In the genomic region with DNA sequence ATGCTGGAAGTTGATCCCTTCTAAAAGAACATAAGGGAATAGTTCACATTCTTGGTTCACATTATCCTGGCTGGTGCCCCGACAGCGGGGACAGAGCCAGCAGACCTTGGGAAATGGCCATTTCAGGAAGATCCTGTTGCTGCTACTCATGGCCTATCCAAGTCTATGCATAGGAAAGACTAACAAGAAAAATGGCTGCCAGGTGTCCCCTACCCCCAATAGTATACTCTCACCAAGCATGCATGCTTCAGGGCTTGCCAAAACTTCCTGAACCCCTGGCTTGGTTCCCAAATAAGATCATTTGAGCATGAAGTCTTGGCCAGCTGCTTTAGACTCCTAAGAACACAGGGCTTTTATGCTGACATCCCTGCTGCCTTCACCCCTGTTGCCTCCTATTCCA, we compare ENCODE assay signal across 19 mouse cellular contexts. TPM values are rescaled to one million over a fixed set of nuclear protein-coding genes. Genes with fewer than 3 reads are reported as not detected.
DNase-seq lines count a peak whose midpoint lies in the region; ATAC-seq and TF ChIP-seq lines count a peak whose summit lies in the region.
"Had no signal": no experiment of that assay in that cellular context is flagged by ENCODE, and none has a peak within 500 bp of the region (broad histone marks: within the 10 kb centered on the region; RNA-seq: fewer than 3 reads in every experiment).

No protein-coding gene starts in this region.

- CTCF ChIA-PET in Patski (lab: Charles Lee): interaction anchor here (0.9 to 1.6 kb wide), 5 partner anchors 11 to 30 kb away, joined by 3 to 5 read pairs (median 4); no protein-coding TSS in a partner anchor

- H3K27me3 ChIP-seq in forebrain, embryonic 16.5 days (replicated peaks; ENCODE audit: control insufficient read depth, insufficient read depth, low read length): no peaks in the 10 kb centered on the region
- no peaks in the 10 kb centered on the region for H3K27me3 ChIP-seq in forebrain, embryonic 11.5 days (ENCODE audit: control insufficient read depth, insufficient read depth, low read length)
- H3K27me3 ChIP-seq in limb, embryonic 13.5 days: no peaks in the 10 kb centered on the region
- H3K27me3 ChIP-seq in limb, embryonic 10.5 days (ENCODE audit: low read depth, poor library complexity, severe bottlenecking): no peaks in the 10 kb centered on the region
- no peaks in the 10 kb centered on the region for H3K27me3 ChIP-seq in Patski
- no peaks in the 10 kb centered on the region for H3K27me3 ChIP-seq in limb, embryonic 14.5 days (ENCODE audit: control insufficient read depth, insufficient read depth, low read length)
- H3K27me3 ChIP-seq: heart, embryonic 12.5 days; intestine, embryonic 15.5 days; midbrain, embryonic 12.5 days had no signal

- DNase-seq in forebrain, embryonic 11.5 days (ENCODE audit: low spot score): no peak
- DNase-seq in limb, embryonic 10.5 days (ENCODE audit: low spot score): no peak
- no peak for DNase-seq in Patski (ENCODE audit: low read depth, low spot score)
- peak; percentile 84 for DNase-seq in limb, embryonic 14.5 days (ENCODE audit: low spot score)
- no peak for DNase-seq in retina, embryonic 14.5 days (ENCODE audit: low spot score)
- DNase-seq: adrenal gland, adult 8-10 months; B cell, adult 2 months; cerebellum, adult 9-10 months; lung, postnatal 10 days; right cerebral cortex, postnatal 14 days had no signal

- no peak for TF ChIP-seq POLR2A in limb, embryonic 14.5 days (IDR thresholded peaks at IDR 0.05; ENCODE audit: borderline replicate concordance, extremely low read depth, insufficient read depth, insufficient read length)

- H3K9ac ChIP-seq in forebrain, embryonic 16.5 days (replicated peaks; ENCODE audit: low read depth, low read length): no peak overlapping the region
- H3K9ac ChIP-seq in forebrain, embryonic 11.5 days (ENCODE audit: low read length): no peak overlapping the region
- no peak overlapping the region for H3K9ac ChIP-seq in limb, embryonic 13.5 days
- H3K9ac ChIP-seq in limb, embryonic 14.5 days (ENCODE audit: low read depth, low read length, severe bottlenecking): no peak overlapping the region
- H3K9ac ChIP-seq: heart, embryonic 12.5 days; intestine, embryonic 15.5 days; midbrain, embryonic 12.5 days had no signal

- in situ Hi-C loops in Patski (cut with MboI; ENCODE audit: low pct_unique_long_range_greater_than_20kb): no loop called here

- peak; percentile 54; the same call in 1 of the 2 replicates for ATAC-seq in forebrain, embryonic 16.5 days
- ATAC-seq in forebrain, embryonic 11.5 days (replicated peaks; ENCODE audit: low FRiP score): no peak
- ATAC-seq in limb, embryonic 13.5 days (ENCODE audit: low FRiP score, low read depth): peak; percentile 61; the same call in 1 of the 2 replicates
- ATAC-seq in Patski: peak; percentile 53
- ATAC-seq in limb, embryonic 14.5 days (ENCODE audit: low FRiP score, low read depth): peak; percentile 70
- ATAC-seq in megakaryocyte, adult 5-6 weeks (ENCODE audit: poor library complexity, severe bottlenecking): no peak
- ATAC-seq: intestine, embryonic 15.5 days had no signal

- TF ChIP-seq CTCF in Patski (IDR thresholded peaks at IDR 0.05): no peak

- POLR2A ChIA-PET in Patski (lab: Charles Lee): interaction anchor here (0.6 kb wide), 1 partner anchor 15 kb away, joined by 3 read pairs; no protein-coding TSS in a partner anchor

- H3K36me3 ChIP-seq in forebrain, embryonic 16.5 days (ENCODE audit: control insufficient read depth, insufficient read depth): peaks cover 11% of the 10 kb centered on the region
- peaks cover 3% of the 10 kb centered on the region; the same call in 1 of the 2 replicates for H3K36me3 ChIP-seq in forebrain, embryonic 11.5 days (ENCODE audit: control insufficient read depth, insufficient read depth, low read length)
- peaks cover 23% of the 10 kb centered on the region for H3K36me3 ChIP-seq in limb, embryonic 13.5 days
- peaks cover 28% of the 10 kb centered on the region for H3K36me3 ChIP-seq in limb, embryonic 10.5 days
- H3K36me3 ChIP-seq in limb, embryonic 14.5 days (ENCODE audit: control insufficient read depth, insufficient read depth, low read length): peaks cover 21% of the 10 kb centered on the region

- H3K27ac ChIP-seq in forebrain, embryonic 16.5 days (ENCODE audit: low read length): no peak overlapping the region
- H3K27ac ChIP-seq in forebrain, embryonic 11.5 days (ENCODE audit: low read depth, low read length): no peak overlapping the region
- no peak overlapping the region for H3K27ac ChIP-seq in limb, embryonic 13.5 days
- no peak overlapping the region for H3K27ac ChIP-seq in limb, embryonic 10.5 days
- H3K27ac ChIP-seq in limb, embryonic 14.5 days (replicated peaks; ENCODE audit: low read depth, low read length): no peak overlapping the region
- H3K27ac ChIP-seq: intestine, embryonic 15.5 days; left cerebral cortex, adult 2 months; midbrain, embryonic 12.5 days had no signal

- H3K4me3 ChIP-seq in forebrain, embryonic 16.5 days (replicated peaks; ENCODE audit: low read length): no peak overlapping the region
- no peak overlapping the region for H3K4me3 ChIP-seq in forebrain, embryonic 11.5 days (ENCODE audit: low read depth, low read length)
- H3K4me3 ChIP-seq in limb, embryonic 13.5 days: no peak overlapping the region
- no peak overlapping the region for H3K4me3 ChIP-seq in limb, embryonic 10.5 days
- no peak overlapping the region for H3K4me3 ChIP-seq in limb, embryonic 14.5 days (replicated peaks; ENCODE audit: low read length)
- H3K4me3 ChIP-seq: heart, embryonic 12.5 days; intestine, embryonic 15.5 days; left cerebral cortex, adult 2 months; midbrain, embryonic 12.5 days had no signal

- no peak overlapping the region for H3K4me2 ChIP-seq in forebrain, embryonic 16.5 days (ENCODE audit: low read length)
- H3K4me2 ChIP-seq in forebrain, embryonic 11.5 days (ENCODE audit: low read depth, low read length, severe bottlenecking): no peak overlapping the region
- H3K4me2 ChIP-seq in limb, embryonic 13.5 days (replicated peaks): no peak overlapping the region
- H3K4me2 ChIP-seq in limb, embryonic 14.5 days (replicated peaks; ENCODE audit: low read depth, low read length, severe bottlenecking): no peak overlapping the region
- H3K4me2 ChIP-seq: heart, embryonic 12.5 days; intestine, embryonic 15.5 days; midbrain, embryonic 12.5 days had no signal

- H3K4me1 ChIP-seq in forebrain, embryonic 16.5 days (replicated peaks; ENCODE audit: control insufficient read depth, insufficient read depth, low read length): peaks cover 5% of the 10 kb centered on the region; the same call in 1 of the 2 replicates
- no peaks in the 10 kb centered on the region for H3K4me1 ChIP-seq in forebrain, embryonic 11.5 days (replicated peaks; ENCODE audit: control insufficient read depth, insufficient read depth, low read length)
- 0 out of 2 replicates have a peak, but pooled peaks cover 5% of the 10 kb centered on the region for H3K4me1 ChIP-seq in limb, embryonic 13.5 days
- no peaks in the 10 kb centered on the region for H3K4me1 ChIP-seq in limb, embryonic 10.5 days
- no peaks in the 10 kb centered on the region; the same call in 1 of the 2 replicates for H3K4me1 ChIP-seq in limb, embryonic 14.5 days (ENCODE audit: control insufficient read depth, insufficient read depth, low read length)
- H3K4me1 ChIP-seq: intestine, embryonic 15.5 days; midbrain, embryonic 12.5 days had no signal

- WGBS in forebrain, embryonic 16.5 days: 75% methylated on average over 2 of the region's 2 CpGs
- whole genome bisulfite sequencing in forebrain, embryonic 11.5 days: 88% methylated on average over 2 of the region's 2 CpGs
- WGBS in limb, embryonic 13.5 days: 83% methylated on average over 2 of the region's 2 CpGs
- WGBS in limb, embryonic 10.5 days: 83% methylated on average over 2 of the region's 2 CpGs
- 66% methylated on average over 2 of the region's 2 CpGs for WGBS in limb, embryonic 14.5 days

- H3K9me3 ChIP-seq in forebrain, embryonic 16.5 days (ENCODE audit: control insufficient read depth, low read length): no peaks in the 10 kb centered on the region
- no peaks in the 10 kb centered on the region for H3K9me3 ChIP-seq in forebrain, embryonic 11.5 days (ENCODE audit: control insufficient read depth, low read length)
- H3K9me3 ChIP-seq in limb, embryonic 13.5 days: no peaks in the 10 kb centered on the region
- no peaks in the 10 kb centered on the region for H3K9me3 ChIP-seq in limb, embryonic 10.5 days (replicated peaks)
- no peaks in the 10 kb centered on the region for H3K9me3 ChIP-seq in limb, embryonic 14.5 days (ENCODE audit: control insufficient read depth, low read length)
- H3K9me3 ChIP-seq: heart, embryonic 12.5 days; intestine, embryonic 15.5 days; midbrain, embryonic 12.5 days had no signal

RNA-seq across cellular contexts. Expression of a gene that starts 6.4 kb away (rescaled TPM):
- 0.07 TPM in 1 of 2 replicates, not detected in the other for polyA plus RNA-seq in forebrain, embryonic 16.5 days (2015; fragmentation: Nextera tagmentation; extraction: Ambion mirVana)
- 1.0 and 1.2 TPM in 2 replicates for polyA plus RNA-seq in forebrain, embryonic 11.5 days (2014; fragmentation: Nextera tagmentation; extraction: Ambion mirVana)
- polyA plus RNA-seq in limb, embryonic 13.5 days (2015; fragmentation: Nextera tagmentation; extraction: Ambion mirVana): 6.5 and 6.6 TPM in 2 replicates
- 2.2 and 2.3 TPM in 2 replicates for polyA plus RNA-seq in limb, embryonic 10.5 days (2016; fragmentation: Nextera tagmentation; extraction: Ambion mirVana)
- polyA plus RNA-seq in Patski (2021): 1.7 TPM
- 6.7 and 9.6 TPM in 2 replicates for polyA plus RNA-seq in limb, embryonic 14.5 days (2012; rRNA removed)
- 7.9 and 9.2 TPM in 2 replicates for polyA plus RNA-seq in limb, embryonic 14.5 days (2014; fragmentation: Nextera tagmentation; extraction: Ambion mirVana)
- total RNA-seq in megakaryocyte, adult 5-6 weeks (2015): not detected in 2 replicates
- not detected in 2 replicates for total RNA-seq in megakaryocyte, adult 5-6 weeks (2017)

RNA-seq across cellular contexts. Expression of a gene that starts 9.5 kb away (rescaled TPM):
- polyA plus RNA-seq in forebrain, embryonic 16.5 days (2015; fragmentation: Nextera tagmentation; extraction: Ambion mirVana): 90.9 and 98.9 TPM in 2 replicates
- 66.1 and 75.0 TPM in 2 replicates for polyA plus RNA-seq in forebrain, embryonic 11.5 days (2014; fragmentation: Nextera tagmentation; extraction: Ambion mirVana)
- polyA plus RNA-seq in limb, embryonic 13.5 days (2015; fragmentation: Nextera tagmentation; extraction: Ambion mirVana): 88.2 and 89.7 TPM in 2 replicates
- polyA plus RNA-seq in limb, embryonic 10.5 days (2016; fragmentation: Nextera tagmentation; extraction: Ambion mirVana): 90.3 and 98.5 TPM in 2 replicates
- 120 TPM for polyA plus RNA-seq in Patski (2021)
- polyA plus RNA-seq in limb, embryonic 14.5 days (2012; rRNA removed): 61.0 and 74.5 TPM in 2 replicates
- polyA plus RNA-seq in limb, embryonic 14.5 days (2014; fragmentation: Nextera tagmentation; extraction: Ambion mirVana): 80.5 and 82.8 TPM in 2 replicates
- total RNA-seq in megakaryocyte, adult 5-6 weeks (2015): 34.2 and 43.6 TPM in 2 replicates
- 11.0 and 12.7 TPM in 2 replicates for total RNA-seq in megakaryocyte, adult 5-6 weeks (2017)

RNA-seq across cellular contexts. Expression of a gene that starts 16.3 kb away (rescaled TPM):
- not detected in 2 replicates for polyA plus RNA-seq in forebrain, embryonic 16.5 days (2015; fragmentation: Nextera tagmentation; extraction: Ambion mirVana)
- not detected in 2 replicates for polyA plus RNA-seq in forebrain, embryonic 11.5 days (2014; fragmentation: Nextera tagmentation; extraction: Ambion mirVana)
- not detected in 2 replicates for polyA plus RNA-seq in limb, embryonic 13.5 days (2015; fragmentation: Nextera tagmentation; extraction: Ambion mirVana)
- not detected in 2 replicates for polyA plus RNA-seq in limb, embryonic 10.5 days (2016; fragmentation: Nextera tagmentation; extraction: Ambion mirVana)
- polyA plus RNA-seq in Patski (2021): not detected
- 0.11 and 0.37 TPM in 2 replicates for polyA plus RNA-seq in limb, embryonic 14.5 days (2012; rRNA removed)
- not detected in 2 replicates for polyA plus RNA-seq in limb, embryonic 14.5 days (2014; fragmentation: Nextera tagmentation; extraction: Ambion mirVana)
- total RNA-seq in megakaryocyte, adult 5-6 weeks (2015): not detected in 2 replicates
- not detected in 2 replicates for total RNA-seq in megakaryocyte, adult 5-6 weeks (2017)
- total RNA-seq: hematopoietic stem cell, adult 5-6 weeks; layer of hippocampus, adult 8-10 months; left cerebral cortex, adult 2 months had no signal
- polyA plus RNA-seq: heart, embryonic 12.5 days; midbrain, embryonic 12.5 days had no signal

RNA-seq across cellular contexts. Expression of a gene that starts 19.4 kb away (rescaled TPM):
- 2.4 and 3.5 TPM in 2 replicates for polyA plus RNA-seq in forebrain, embryonic 16.5 days (2015; fragmentation: Nextera tagmentation; extraction: Ambion mirVana)
- 3.4 and 4.2 TPM in 2 replicates for polyA plus RNA-seq in forebrain, embryonic 11.5 days (2014; fragmentation: Nextera tagmentation; extraction: Ambion mirVana)
- 9.9 and 10.5 TPM in 2 replicates for polyA plus RNA-seq in limb, embryonic 13.5 days (2015; fragmentation: Nextera tagmentation; extraction: Ambion mirVana)
- polyA plus RNA-seq in limb, embryonic 10.5 days (2016; fragmentation: Nextera tagmentation; extraction: Ambion mirVana): 3.4 and 4.0 TPM in 2 replicates
- 242 TPM for polyA plus RNA-seq in Patski (2021)
- polyA plus RNA-seq in limb, embryonic 14.5 days (2012; rRNA removed): 21.5 and 25.2 TPM in 2 replicates
- polyA plus RNA-seq in limb, embryonic 14.5 days (2014; fragmentation: Nextera tagmentation; extraction: Ambion mirVana): 18.5 and 28.2 TPM in 2 replicates
- total RNA-seq in megakaryocyte, adult 5-6 weeks (2015): not detected in 2 replicates
- total RNA-seq in megakaryocyte, adult 5-6 weeks (2017): not detected in 2 replicates

RNA-seq across cellular contexts. Expression of a gene that starts 31.3 kb away (rescaled TPM):
- polyA plus RNA-seq in forebrain, embryonic 16.5 days (2015; fragmentation: Nextera tagmentation; extraction: Ambion mirVana): 62.6 and 73.9 TPM in 2 replicates
- 36.3 and 41.6 TPM in 2 replicates for polyA plus RNA-seq in forebrain, embryonic 11.5 days (2014; fragmentation: Nextera tagmentation; extraction: Ambion mirVana)
- polyA plus RNA-seq in limb, embryonic 13.5 days (2015; fragmentation: Nextera tagmentation; extraction: Ambion mirVana): 14.9 and 17.1 TPM in 2 replicates
- polyA plus RNA-seq in limb, embryonic 10.5 days (2016; fragmentation: Nextera tagmentation; extraction: Ambion mirVana): 16.2 and 17.4 TPM in 2 replicates
- polyA plus RNA-seq in Patski (2021): 131 TPM
- polyA plus RNA-seq in limb, embryonic 14.5 days (2012; rRNA removed): 14.0 and 15.9 TPM in 2 replicates
- 15.9 and 16.1 TPM in 2 replicates for polyA plus RNA-seq in limb, embryonic 14.5 days (2014; fragmentation: Nextera tagmentation; extraction: Ambion mirVana)
- total RNA-seq in megakaryocyte, adult 5-6 weeks (2015): 0.27 and 2.1 TPM in 2 replicates
- total RNA-seq in megakaryocyte, adult 5-6 weeks (2017): 1.9 and 3.4 TPM in 2 replicates

Comparison
In these comparisons a context has a peak if more than half of its experiments do, and no peak if none do; other contexts are left out.
1. ATAC-seq: peak in forebrain, embryonic 16.5 days (single experiment), limb, embryonic 13.5 days (single experiment), Patski (single experiment) and limb, embryonic 14.5 days (single experiment); none in forebrain, embryonic 11.5 days (single experiment) and megakaryocyte, adult 5-6 weeks (single experiment).